Mouse (Mus musculus) heart, embryonic 15.5 days (tissue): ENCODE data around the gene Tnnt2. TPM values are rescaled to one million over a fixed set of nuclear protein-coding genes. Genes with fewer than 3 reads are reported as not detected.

ENCODE experiments used
- polyA plus RNA-seq: library from polyadenylated mRNA; unstranded; fragments of >200 nt; fragmentation: Nextera tagmentation; extraction: Ambion mirVana; gene quantifications from 2 replicates; pipeline ENCODE4 v1.2.1, GENCODE M21; 2015

The Tnnt2 gene
- polyA plus RNA-seq, 1 experiment from 2014 or later: 9,283 TPM

Other genes starting within 250 kb of the Tnnt2 start
- 20.7 and 27.8 TPM in 2 replicates for gene Nav1, start 229.1 kb upstream of the Tnnt2 start, polyA plus RNA-seq
- gene Csrp1, start 116.3 kb upstream of the Tnnt2 start, polyA plus RNA-seq: 149 and 169 TPM in 2 replicates
- gene Phlda3, start 70.2 kb upstream of the Tnnt2 start, polyA plus RNA-seq: 70.5 and 85.0 TPM in 2 replicates
- 3,693 and 4,133 TPM in 2 replicates for gene Tnni1, start 56.9 kb upstream of the Tnnt2 start, polyA plus RNA-seq
- gene Lad1, start 17.8 kb upstream of the Tnnt2 start, polyA plus RNA-seq: 3.2 and 5.8 TPM in 2 replicates
- 0.31 and 1.4 TPM in 2 replicates for gene Pkp1, start 82.9 kb downstream of the Tnnt2 start, polyA plus RNA-seq
- not detected in 2 replicates for gene Igfn1, start 170.0 kb downstream of the Tnnt2 start, polyA plus RNA-seq
- gene Tmem9, start 171.8 kb downstream of the Tnnt2 start, polyA plus RNA-seq: 91.1 and 107 TPM in 2 replicates
- gene Ascl5, start 214.4 kb downstream of the Tnnt2 start, polyA plus RNA-seq: not detected in 2 replicates
- gene Cacna1s, start 216.4 kb downstream of the Tnnt2 start, polyA plus RNA-seq: 0.29 and 0.56 TPM in 2 replicates